ENCODE assay signal across 12 mouse cellular contexts in the genomic region with DNA sequence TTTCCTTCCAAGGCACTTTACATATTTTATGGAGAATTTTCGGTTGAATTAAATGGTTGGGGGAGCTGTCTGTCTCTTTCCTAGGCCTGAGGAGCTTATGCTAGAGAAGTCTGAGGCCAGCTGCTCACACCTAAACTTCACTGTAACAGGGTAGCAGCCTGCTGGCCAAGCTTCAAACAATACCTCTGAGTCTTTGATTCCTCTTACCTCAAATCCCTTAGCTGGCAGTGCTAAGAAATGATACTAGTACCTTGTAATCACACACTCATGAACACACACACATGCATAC.
"Had no signal": no experiment of that assay in that cellular context is flagged by ENCODE, and none has a peak within 500 bp of the region (broad histone marks: within the 10 kb centered on the region; RNA-seq: fewer than 3 reads in every experiment).

No protein-coding gene starts in this region.

- H3K27ac ChIP-seq: liver, embryonic 14.5 days; midbrain, embryonic 13.5 days had no signal

- H3K4me3 ChIP-seq: midbrain, embryonic 13.5 days had no signal

- ATAC-seq: intestine, postnatal 0 days; midbrain, embryonic 13.5 days had no signal

- H3K27me3 ChIP-seq: midbrain, embryonic 13.5 days had no signal

- DNase-seq: kidney, adult 8-10 months; kidney, postnatal 25 days; layer of hippocampus, adult 9-11 months; layer of hippocampus, postnatal 36 days; lung, adult 2 months; retina, postnatal 1 day; right cerebral cortex, postnatal 4 days; spleen, adult 18-20 months; thymus, postnatal 4 days had no signal

- H3K4me1 ChIP-seq: midbrain, embryonic 13.5 days had no signal

- H3K4me2 ChIP-seq: midbrain, embryonic 13.5 days had no signal

- H3K36me3 ChIP-seq: midbrain, embryonic 13.5 days had no signal

- H3K9me3 ChIP-seq: midbrain, embryonic 13.5 days had no signal

- H3K9ac ChIP-seq: liver, embryonic 14.5 days; midbrain, embryonic 13.5 days had no signal
